Mouse (Mus musculus): ENCODE measurements at regions not wholly inside any gene's neighbourhood (a gene's known extent, or its start where the extent isn't known, plus 50 kb on each side); places are given as distances from the start of the nearest gene placed in this dataset.

- Histone ChIP-seq H3K4me1 (replicated peaks; ENCODE audit: control insufficient read depth, insufficient read depth, low read length) (no peaks in the 10 kb centered on the region), H3K9me3 (ENCODE audit: control insufficient read depth, low read length) (no peaks in the 10 kb centered on the region), H3K36me3 (ENCODE audit: control insufficient read depth, insufficient read depth, low read length) (no peaks in the 10 kb centered on the region), H3K27ac (ENCODE audit: low read depth, low read length) (no peak overlapping the region), H3K4me3 (ENCODE audit: low read depth, low read length) (no peak overlapping the region), H3K9ac (ENCODE audit: low read length) (no peak overlapping the region), H3K4me2 (ENCODE audit: low read depth, low read length, severe bottlenecking) (no peak overlapping the region), H3K27me3 (ENCODE audit: control insufficient read depth, insufficient read depth, low read length) (no peaks in the 10 kb centered on the region)
- DNase-seq (ENCODE audit: low spot score) (no peak), ATAC-seq (replicated peaks; ENCODE audit: low FRiP score) (no peak)
- 66% methylated on average over 6 of the region's 6 CpGs for WGBS
These were observed 157.0 kb upstream of the Six2 start for GRCm38 (mm10) chr17:85845059-85845458.

GRCm38 (mm10) chr17:85844486-85844885, 156.4 kb upstream of the Six2 start:
- Histone ChIP-seq H3K4me1 (replicated peaks; ENCODE audit: control insufficient read depth, insufficient read depth, low read length) (no peaks in the 10 kb centered on the region), H3K27ac (ENCODE audit: low read depth, low read length) (no peak overlapping the region), H3K9ac (ENCODE audit: low read length) (no peak overlapping the region), H3K4me2 (ENCODE audit: low read depth, low read length, severe bottlenecking) (no peak overlapping the region), H3K4me3 (ENCODE audit: low read depth, low read length) (no peak overlapping the region), H3K27me3 (ENCODE audit: control insufficient read depth, insufficient read depth, low read length) (no peaks in the 10 kb centered on the region), H3K9me3 (ENCODE audit: control insufficient read depth, low read length) (no peaks in the 10 kb centered on the region), H3K36me3 (ENCODE audit: control insufficient read depth, insufficient read depth, low read length) (no peaks in the 10 kb centered on the region)
- 94% methylated on average over 13 of the region's 13 CpGs for WGBS
- DNase-seq (ENCODE audit: low spot score) = no peak
- ATAC-seq (replicated peaks; ENCODE audit: low FRiP score) = no peak

- Histone ChIP-seq H3K4me3 (ENCODE audit: low read depth, low read length) (no peak overlapping the region), H3K27me3 (ENCODE audit: control insufficient read depth, insufficient read depth, low read length) (no peaks in the 10 kb centered on the region), H3K4me2 (ENCODE audit: low read depth, low read length, severe bottlenecking) (no peak overlapping the region), H3K9me3 (ENCODE audit: control insufficient read depth, low read length) (no peaks in the 10 kb centered on the region), H3K9ac (ENCODE audit: low read length) (no peak overlapping the region), H3K27ac (ENCODE audit: low read depth, low read length) (no peak overlapping the region), H3K4me1 (replicated peaks; ENCODE audit: control insufficient read depth, insufficient read depth, low read length) (no peaks in the 10 kb centered on the region; the same call in 1 of the 2 replicates), H3K36me3 (ENCODE audit: control insufficient read depth, insufficient read depth, low read length) (no peaks in the 10 kb centered on the region)
- WGBS = 79% methylated on average over 19 of the region's 19 CpGs
- DNase-seq (ENCODE audit: low spot score) (peak; percentile 43), ATAC-seq (replicated peaks; ENCODE audit: low FRiP score) (no peak)
These were observed 135.0 kb upstream of the Six2 start for GRCm38 (mm10) chr17:85823036-85823435.

GRCm38 (mm10) chr17:85821861-85822260, 133.8 kb upstream of the Six2 start:
- Histone ChIP-seq H3K36me3 (ENCODE audit: control insufficient read depth, insufficient read depth, low read length) (no peaks in the 10 kb centered on the region), H3K27me3 (ENCODE audit: control insufficient read depth, insufficient read depth, low read length) (no peaks in the 10 kb centered on the region), H3K9me3 (ENCODE audit: control insufficient read depth, low read length) (no peaks in the 10 kb centered on the region), H3K27ac (ENCODE audit: low read depth, low read length) (no peak overlapping the region), H3K4me1 (replicated peaks; ENCODE audit: control insufficient read depth, insufficient read depth, low read length) (no peaks in the 10 kb centered on the region; the same call in 1 of the 2 replicates), H3K9ac (ENCODE audit: low read length) (no peak overlapping the region), H3K4me3 (ENCODE audit: low read depth, low read length) (no peak overlapping the region), H3K4me2 (ENCODE audit: low read depth, low read length, severe bottlenecking) (no peak overlapping the region)
- DNase-seq (ENCODE audit: low spot score) (peak; percentile 44), ATAC-seq (replicated peaks; ENCODE audit: low FRiP score) (no peak)
- WGBS = 80% methylated on average over 4 of the region's 4 CpGs

GRCm38 (mm10) chr17:85818098-85818855, 130.2 kb upstream of the Six2 start:
- Histone ChIP-seq H3K9me3 (ENCODE audit: control insufficient read depth, low read length) (no peaks in the 10 kb centered on the region), H3K9ac (ENCODE audit: low read length) (no peak overlapping the region), H3K4me2 (ENCODE audit: low read depth, low read length, severe bottlenecking) (no peak overlapping the region), H3K4me1 (replicated peaks; ENCODE audit: control insufficient read depth, insufficient read depth, low read length) (no peaks in the 10 kb centered on the region), H3K27ac (ENCODE audit: low read depth, low read length) (no peak overlapping the region), H3K4me3 (ENCODE audit: low read depth, low read length) (no peak overlapping the region), H3K27me3 (ENCODE audit: control insufficient read depth, insufficient read depth, low read length) (no peaks in the 10 kb centered on the region), H3K36me3 (ENCODE audit: control insufficient read depth, insufficient read depth, low read length) (no peaks in the 10 kb centered on the region)
- WGBS = 92% methylated on average over 17 of the region's 17 CpGs
- ATAC-seq (replicated peaks; ENCODE audit: low FRiP score) = no peak
- no peak for DNase-seq (ENCODE audit: low spot score)

GRCm38 (mm10) chr17:85816521-85816920, 128.4 kb upstream of the Six2 start:
- H3K4me2 ChIP-seq (ENCODE audit: low read depth, low read length, severe bottlenecking) = no peak overlapping the region
- DNase-seq (ENCODE audit: low spot score) (no peak), ATAC-seq (replicated peaks; ENCODE audit: low FRiP score) (no peak)
- H3K27me3 ChIP-seq (ENCODE audit: control insufficient read depth, insufficient read depth, low read length) = no peaks in the 10 kb centered on the region
- no peaks in the 10 kb centered on the region for H3K36me3 ChIP-seq (ENCODE audit: control insufficient read depth, insufficient read depth, low read length)
- 94% methylated on average over 8 of the region's 8 CpGs for WGBS
- no peak overlapping the region for H3K4me3 ChIP-seq (ENCODE audit: low read depth, low read length)
- H3K9ac ChIP-seq (ENCODE audit: low read length) = no peak overlapping the region
- H3K4me1 ChIP-seq (replicated peaks; ENCODE audit: control insufficient read depth, insufficient read depth, low read length) = no peaks in the 10 kb centered on the region
- H3K27ac ChIP-seq (ENCODE audit: low read depth, low read length) = no peak overlapping the region
- no peaks in the 10 kb centered on the region for H3K9me3 ChIP-seq (ENCODE audit: control insufficient read depth, low read length)

GRCm38 (mm10) chr17:85816056-85816455, 128.0 kb upstream of the Six2 start:
- no peaks in the 10 kb centered on the region for H3K36me3 ChIP-seq (ENCODE audit: control insufficient read depth, insufficient read depth, low read length)
- 95% methylated on average over 8 of the region's 8 CpGs for WGBS
- H3K4me3 ChIP-seq (ENCODE audit: low read depth, low read length) = no peak overlapping the region
- no peaks in the 10 kb centered on the region for H3K9me3 ChIP-seq (ENCODE audit: control insufficient read depth, low read length)
- DNase-seq (ENCODE audit: low spot score) (no peak), ATAC-seq (replicated peaks; ENCODE audit: low FRiP score) (no peak)
- no peaks in the 10 kb centered on the region for H3K4me1 ChIP-seq (replicated peaks; ENCODE audit: control insufficient read depth, insufficient read depth, low read length)
- H3K4me2 ChIP-seq (ENCODE audit: low read depth, low read length, severe bottlenecking) = no peak overlapping the region
- no peaks in the 10 kb centered on the region for H3K27me3 ChIP-seq (ENCODE audit: control insufficient read depth, insufficient read depth, low read length)
- H3K9ac ChIP-seq (ENCODE audit: low read length) = no peak overlapping the region
- no peak overlapping the region for H3K27ac ChIP-seq (ENCODE audit: low read depth, low read length)

- Histone ChIP-seq H3K27ac (ENCODE audit: low read depth, low read length) (no peak overlapping the region), H3K4me1 (replicated peaks; ENCODE audit: control insufficient read depth, insufficient read depth, low read length) (no peaks in the 10 kb centered on the region), H3K27me3 (ENCODE audit: control insufficient read depth, insufficient read depth, low read length) (peaks cover 12% of the 10 kb centered on the region; the same call in 1 of the 2 replicates), H3K9me3 (ENCODE audit: control insufficient read depth, low read length) (no peaks in the 10 kb centered on the region), H3K9ac (ENCODE audit: low read length) (no peak overlapping the region), H3K4me3 (ENCODE audit: low read depth, low read length) (no peak overlapping the region), H3K4me2 (ENCODE audit: low read depth, low read length, severe bottlenecking) (no peak overlapping the region), H3K36me3 (ENCODE audit: control insufficient read depth, insufficient read depth, low read length) (no peaks in the 10 kb centered on the region)
- 56% methylated on average over 5 of the region's 5 CpGs for WGBS
- ATAC-seq (replicated peaks; ENCODE audit: low FRiP score) = no peak
- DNase-seq (ENCODE audit: low spot score) = no peak
These were observed 120.5 kb upstream of the Six2 start for GRCm38 (mm10) chr17:85808580-85808979.

GRCm38 (mm10) chr17:85805726-85806359, 117.8 kb upstream of the Six2 start:
- Histone ChIP-seq H3K27ac (ENCODE audit: low read depth, low read length) (no peak overlapping the region), H3K36me3 (ENCODE audit: control insufficient read depth, insufficient read depth, low read length) (no peaks in the 10 kb centered on the region), H3K9ac (ENCODE audit: low read length) (no peak overlapping the region), H3K27me3 (ENCODE audit: control insufficient read depth, insufficient read depth, low read length) (peaks cover 30% of the 10 kb centered on the region), H3K4me1 (replicated peaks; ENCODE audit: control insufficient read depth, insufficient read depth, low read length) (no peaks in the 10 kb centered on the region; the same call in 1 of the 2 replicates), H3K4me3 (ENCODE audit: low read depth, low read length) (no peak overlapping the region), H3K4me2 (ENCODE audit: low read depth, low read length, severe bottlenecking) (no peak overlapping the region), H3K9me3 (ENCODE audit: control insufficient read depth, low read length) (no peaks in the 10 kb centered on the region)
- DNase-seq (ENCODE audit: low spot score) (peak; percentile 46), ATAC-seq (replicated peaks; ENCODE audit: low FRiP score) (no peak)
- WGBS = 15% methylated on average over 13 of the region's 13 CpGs

Data from forebrain, embryonic 11.5 days (tissue).